Mouse (Mus musculus) neural tube, embryonic 11.5 days (tissue): Measurements from ENCODE around the gene Cers5. TPM values are rescaled to one million over a fixed set of nuclear protein-coding genes. Genes with fewer than 3 reads are reported as not detected.
"Not testable (repeated sequence)": the region's sequence is repeated elsewhere in the genome, so short reads cannot be mapped to it uniquely, and the experiment has no call there.

ENCODE experiments used
- ATAC-seq: fragments of 200-750 bp; cut with Nextera tagmentation; 2 replicates; pipeline ENCODE4 v1.8.0; 2017; ENCODE audit warnings: moderate number of reproducible peaks, mild to moderate bottlenecking, moderate TSS enrichment, moderate library complexity; ENCODE audit not compliant: insufficient read depth, low FRiP score, low TSS enrichment
- DNase-seq: peaks from one replicate; pipeline ENCODE4 v3.0.0-alpha.2; 2015; ENCODE audit warnings: low spot score
- H3K27ac ChIP-seq: fragments of 300-500 bp; sonication (generic); 2 replicates; pipeline ENCODE4 v1.5.1; 2014; ENCODE audit warnings: low read depth, mild to moderate bottlenecking, low read length
- H3K27me3 ChIP-seq: fragments of 300-500 bp; sonication (generic); 2 replicates; pipeline ENCODE4 v1.6.1; 2014; ENCODE audit warnings: mild to moderate bottlenecking, low read length, mixed read lengths; ENCODE audit not compliant: control insufficient read depth, insufficient read depth
- H3K36me3 ChIP-seq: fragments of 300-500 bp; sonication (generic); 2 replicates; pipeline ENCODE4 v1.6.1; 2014; ENCODE audit warnings: mild to moderate bottlenecking, low read length, moderate library complexity, mixed read lengths; ENCODE audit not compliant: control insufficient read depth, insufficient read depth
- H3K4me1 ChIP-seq: fragments of 300-500 bp; sonication (generic); 2 replicates; pipeline ENCODE4 v1.6.1; 2014; ENCODE audit warnings: low read length, mixed read lengths; ENCODE audit not compliant: control insufficient read depth, insufficient read depth
- H3K4me2 ChIP-seq: fragments of 300-500 bp; sonication (generic); 2 replicates; pipeline ENCODE4 v1.6.1; 2014; ENCODE audit warnings: low read depth, mild to moderate bottlenecking, moderate library complexity
- H3K4me3 ChIP-seq: fragments of 300-500 bp; sonication (generic); 2 replicates; pipeline ENCODE4 v1.5.1; 2014; ENCODE audit warnings: low read depth, low read length
- H3K9ac ChIP-seq: fragments of 300-500 bp; sonication (generic); 2 replicates; pipeline ENCODE4 v1.6.1; 2014; ENCODE audit warnings: mild to moderate bottlenecking, low read length
- H3K9me3 ChIP-seq: fragments of 300-500 bp; sonication (generic); 2 replicates; pipeline ENCODE4 v1.6.1; 2016; ENCODE audit warnings: low read length; ENCODE audit not compliant: control insufficient read depth
- WGBS: fragments of 180-500 bp; shearing (Covaris S2); extraction: QIAGEN DNeasy Blood & Tissue Kit; methylation state at CpG from one replicate; pipeline ENCODE4 v1.1.7; 2014; 5-methylcytosine and 5-hydroxymethylcytosine counted together
- polyA plus RNA-seq: library from polyadenylated mRNA; unstranded; fragments of >200 nt; fragmentation: Nextera tagmentation; extraction: Ambion mirVana; gene quantifications from 2 replicates; pipeline ENCODE4 v1.2.1, GENCODE M21; 2014

The Cers5 gene
- polyA plus RNA-seq, 1 experiment from 2014 or later: 69.7 TPM

DNA sequence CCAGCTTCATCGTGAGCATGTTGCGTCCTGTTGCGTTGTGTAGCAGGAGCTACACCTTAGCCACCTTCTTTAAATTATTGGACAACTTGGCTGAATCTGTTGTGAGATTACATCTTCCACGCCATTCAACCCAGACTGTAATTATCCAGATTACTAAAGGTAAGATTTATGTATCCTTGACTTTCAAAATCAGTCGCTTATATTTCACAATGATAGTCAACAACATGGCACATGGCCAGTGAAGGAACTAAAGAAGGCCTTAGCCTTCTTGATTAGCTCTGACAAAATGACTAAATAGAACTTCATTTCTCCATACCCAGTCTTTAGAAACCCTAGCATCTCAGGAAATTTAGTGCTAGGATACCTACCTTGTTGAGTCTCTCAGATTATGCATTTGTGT lies 39.5 kb downstream of the Cers5 start:
- Histone ChIP-seq H3K4me1 (no peaks in the 10 kb centered on the region; the same call in 1 of the 2 replicates), H3K27me3 (no peaks in the 10 kb centered on the region), H3K27ac (no peak overlapping the region), H3K36me3 (peaks cover 18% of the 10 kb centered on the region), H3K9me3 (no peaks in the 10 kb centered on the region), H3K4me3 (no peak overlapping the region), H3K4me2 (no peak overlapping the region), H3K9ac (no peak overlapping the region)
- 95% methylated on average over 5 of the region's 5 CpGs for WGBS
- ATAC-seq (no peak), DNase-seq (no peak)

GRCm38 (mm10) chr15:99731678-99732077 lies 41.0 kb downstream of the Cers5 start:
- Histone ChIP-seq H3K36me3 (peaks cover 23% of the 10 kb centered on the region), H3K27me3 (no peaks in the 10 kb centered on the region), H3K27ac (no peak overlapping the region), H3K4me3 (no peak overlapping the region), H3K9me3 (no peaks in the 10 kb centered on the region), H3K9ac (no peak overlapping the region), H3K4me1 (peaks cover under 1% of the 10 kb centered on the region), H3K4me2 (no peak overlapping the region)
- no peak for ATAC-seq
- DNase-seq: no peak
- 92% methylated on average over 3 of the region's 3 CpGs for WGBS

- no peak for DNase-seq
- H3K9me3 ChIP-seq: no peaks in the 10 kb centered on the region
- 90% methylated on average over 2 of the region's 2 CpGs for WGBS
- peaks cover 4% of the 10 kb centered on the region for H3K4me1 ChIP-seq
- no peaks in the 10 kb centered on the region for H3K27me3 ChIP-seq
- peaks cover 22% of the 10 kb centered on the region for H3K36me3 ChIP-seq
- H3K9ac ChIP-seq: no peak overlapping the region
- H3K4me2 ChIP-seq: no peak overlapping the region
- ATAC-seq: no peak
- H3K27ac ChIP-seq: no peak overlapping the region
- H3K4me3 ChIP-seq: no peak overlapping the region
Measured at GRCm38 (mm10) chr15:99731167-99731566, 41.5 kb downstream of the Cers5 start.

- Histone ChIP-seq H3K36me3 (peaks cover 15% of the 10 kb centered on the region), H3K4me3 (no peak overlapping the region), H3K27me3 (no peaks in the 10 kb centered on the region), H3K4me2 (no peak overlapping the region), H3K4me1 (peaks cover 11% of the 10 kb centered on the region), H3K9me3 (no peaks in the 10 kb centered on the region), H3K27ac (no peak overlapping the region), H3K9ac (no peak overlapping the region)
- ATAC-seq (no peak), DNase-seq (no peak)
- WGBS: 93% methylated on average over 3 of the region's 4 CpGs
Measured at GRCm38 (mm10) chr15:99729056-99729783, 43.5 kb downstream of the Cers5 start.

- WGBS: 92% methylated on average over 5 of the region's 5 CpGs
- Histone ChIP-seq H3K9ac (no peak overlapping the region), H3K4me2 (no peak overlapping the region), H3K27ac (no peak overlapping the region), H3K36me3 (peaks cover 13% of the 10 kb centered on the region), H3K9me3 (no peaks in the 10 kb centered on the region), H3K4me3 (no peak overlapping the region), H3K27me3 (no peaks in the 10 kb centered on the region), H3K4me1 (peaks cover 17% of the 10 kb centered on the region)
- ATAC-seq: no peak
- no peak for DNase-seq
Measured at GRCm38 (mm10) chr15:99728211-99728610, 44.5 kb downstream of the Cers5 start.

GRCm38 (mm10) chr15:99727525-99727924 lies 45.2 kb downstream of the Cers5 start:
- ATAC-seq (no peak), DNase-seq (no peak)
- no peaks in the 10 kb centered on the region for H3K9me3 ChIP-seq
- no peaks in the 10 kb centered on the region for H3K27me3 ChIP-seq
- H3K4me2 ChIP-seq: no peak overlapping the region
- peaks cover 13% of the 10 kb centered on the region for H3K36me3 ChIP-seq
- WGBS: 95% methylated on average over 12 of the region's 12 CpGs
- H3K4me1 ChIP-seq: peaks cover 17% of the 10 kb centered on the region
- no peak overlapping the region for H3K27ac ChIP-seq
- no peak overlapping the region for H3K9ac ChIP-seq
- H3K4me3 ChIP-seq: no peak overlapping the region

DNA sequence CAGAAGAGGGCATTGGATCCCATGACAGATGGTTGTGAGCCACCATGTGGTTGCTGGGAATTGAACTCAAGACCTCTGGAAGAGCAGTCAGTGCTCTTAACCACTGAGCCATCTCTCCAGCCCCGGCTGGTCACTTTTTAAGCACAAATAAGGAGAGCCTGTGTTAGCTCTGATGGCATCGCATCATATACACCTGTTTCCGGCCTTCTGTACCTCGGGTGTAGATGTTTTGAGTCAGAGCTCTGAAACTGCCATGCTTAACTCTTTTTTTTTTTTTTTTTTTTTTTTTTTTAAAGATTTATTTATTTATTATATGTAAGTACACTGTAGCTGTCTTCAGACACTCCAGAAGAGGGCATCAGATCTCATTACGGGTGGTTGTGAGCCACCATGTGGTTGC lies 45.6 kb downstream of the Cers5 start:
- Histone ChIP-seq H3K36me3 (peaks cover 13% of the 10 kb centered on the region), H3K4me1 (peaks cover 17% of the 10 kb centered on the region)
- not testable (repeated sequence) for H3K27me3 ChIP-seq, H3K9ac ChIP-seq, H3K4me3 ChIP-seq, ATAC-seq, H3K27ac ChIP-seq, H3K4me2 ChIP-seq, H3K9me3 ChIP-seq, DNase-seq
- 89% methylated on average over 4 of the region's 5 CpGs for WGBS

- Histone ChIP-seq H3K4me3 (peak overlapping the region; percentile 75), H3K9me3 (no peaks in the 10 kb centered on the region), H3K4me2 (peak overlapping the region; percentile 83), H3K4me1 (peaks cover 17% of the 10 kb centered on the region), H3K9ac (peak overlapping the region; percentile 72), H3K27ac (no peak overlapping the region), H3K27me3 (no peaks in the 10 kb centered on the region), H3K36me3 (peaks cover 13% of the 10 kb centered on the region)
- ATAC-seq (no peak), DNase-seq (no peak)
- WGBS: 88% methylated on average over 2 of the region's 2 CpGs
Measured at GRCm38 (mm10) chr15:99726549-99726948, 46.1 kb downstream of the Cers5 start.
